Mouse (Mus musculus) cerebellum, adult 2 months (tissue): ENCODE measurements around the gene Gstm3.

Experiments
- CTCF ChIP-seq: fragments of 200-500 bp; IDR thresholded peaks from 2 replicates; pipeline ENCODE4 v1.5.1; 2011; ENCODE audit warnings: low read depth, mild to moderate bottlenecking, control low read depth, low read length, moderate library complexity, borderline replicate concordance; ENCODE audit not compliant: insufficient read depth
- POLR2A ChIP-seq: fragments of 200-500 bp; IDR thresholded peaks from 2 replicates; pipeline ENCODE4 v1.6.1; 2011; ENCODE audit warnings: low read length, control low read depth, borderline replicate concordance; ENCODE audit not compliant: insufficient read depth

- TF ChIP-seq POLR2A: no peak
- TF ChIP-seq CTCF: no peak; the same call in 1 of the 2 replicates
Observed at GRCm38 (mm10) chr3:107917097-107917496, 52.0 kb downstream of the Gstm3 start.
